Mouse (Mus musculus) C2C12 (cell line): ENCODE measurements at regions not wholly inside any gene's neighbourhood (a gene's known extent, or its start where the extent isn't known, plus 50 kb on each side); places are given as distances from the start of the nearest gene placed in this dataset.

ENCODE experiments used
- H3K27me3 ChIP-seq: one replicate; pipeline ENCODE4 v1.6.1; 2011; ENCODE audit not compliant: control insufficient read depth, insufficient read depth, insufficient read length
- H3K36me3 ChIP-seq: one replicate; pipeline ENCODE4 v1.6.1; 2011; ENCODE audit not compliant: control insufficient read depth, insufficient read depth
- H3K4me3 ChIP-seq: one replicate; pipeline ENCODE4 v1.5.1; 2011; ENCODE audit warnings: mild to moderate bottlenecking, control low read depth; ENCODE audit not compliant: poor library complexity, insufficient read depth, severe bottlenecking
- H3K79me2 ChIP-seq: one replicate; pipeline ENCODE4 v1.6.1; 2011; ENCODE audit not compliant: control insufficient read depth, insufficient read depth
- H3K79me3 ChIP-seq: one replicate; pipeline ENCODE4 v1.6.1; 2011; ENCODE audit warnings: low read depth, control low read depth
- H3ac ChIP-seq: one replicate; pipeline ENCODE3; 2011; ENCODE audit warnings: low read depth; ENCODE audit not compliant: control insufficient read depth, insufficient read length
- CEBPB ChIP-seq: IDR thresholded peaks from one replicate; pipeline ENCODE4 v1.6.1; 2011; ENCODE audit warnings: low read depth, mild to moderate bottlenecking, control low read depth, moderate library complexity
- CTCF ChIP-seq: IDR thresholded peaks from one replicate; pipeline ENCODE4 v1.5.1; 2011; ENCODE audit not compliant: control insufficient read depth, insufficient read depth, insufficient read length
- FOSL1 ChIP-seq: IDR thresholded peaks from one replicate; pipeline ENCODE4 v1.8.0; 2011; ENCODE audit warnings: mild to moderate bottlenecking, low read length; ENCODE audit not compliant: poor library complexity, insufficient read depth, severe bottlenecking
- MAX ChIP-seq: IDR thresholded peaks from one replicate; pipeline ENCODE4 v1.6.1; 2011; ENCODE audit warnings: mild to moderate bottlenecking, control low read depth
- MYOD1 ChIP-seq: IDR thresholded peaks from one replicate; pipeline ENCODE4 v1.6.1; 2011; ENCODE audit warnings: low read depth; ENCODE audit not compliant: control insufficient read depth, insufficient read length
- MYOG ChIP-seq: IDR thresholded peaks from one replicate; pipeline ENCODE4 v1.6.1; 2011; ENCODE audit not compliant: control insufficient read depth, insufficient read length; ENCODE audit errors: extremely low read depth
- USF1 ChIP-seq: IDR thresholded peaks from one replicate; pipeline ENCODE4 v1.6.1; 2011; ENCODE audit warnings: low read depth, mild to moderate bottlenecking, control low read depth, moderate library complexity

GRCm38 (mm10) chr9:61829736-61830135 lies 84.6 kb downstream of the Rplp1 start:
- Histone ChIP-seq H3K4me3 (no peak overlapping the region), H3K27me3 (no peaks in the 10 kb centered on the region), H3K79me2 (no peaks in the 10 kb centered on the region), H3K79me3 (no peaks in the 10 kb centered on the region), H3ac (no peak overlapping the region), H3K36me3 (no peaks in the 10 kb centered on the region)
- no peak for TF ChIP-seq CTCF
- TF ChIP-seq MYOG, result no peak

- TF ChIP-seq USF1, result no peak
- TF ChIP-seq FOSL1, result no peak
- TF ChIP-seq CEBPB, result no peak
- no peak for TF ChIP-seq MYOG
- no peak for TF ChIP-seq MYOD1
- no peak for TF ChIP-seq MAX
- TF ChIP-seq CTCF, result no peak
These were observed 85.0 kb downstream of the Rplp1 start for GRCm38 (mm10) chr9:61829301-61829700.

GRCm38 (mm10) chr9:61827721-61828120 lies 86.6 kb downstream of the Rplp1 start:
- no peaks in the 10 kb centered on the region for H3K79me2 ChIP-seq
- no peaks in the 10 kb centered on the region for H3K36me3 ChIP-seq
- H3K4me3 ChIP-seq, result no peak overlapping the region
- H3K79me3 ChIP-seq, result no peaks in the 10 kb centered on the region
- no peaks in the 10 kb centered on the region for H3K27me3 ChIP-seq
- TF ChIP-seq USF1 (no peak), MYOD1 (no peak), FOSL1 (no peak), MAX (no peak), MYOG (no peak), CTCF (no peak), CEBPB (no peak)
- no peak overlapping the region for H3ac ChIP-seq

More at GRCm38 (mm10) chr9:61829301-61829700, 85.0 kb downstream of the Rplp1 start:
- Histone ChIP-seq H3K79me2 (no peaks in the 10 kb centered on the region), H3ac (no peak overlapping the region), H3K79me3 (no peaks in the 10 kb centered on the region), H3K27me3 (no peaks in the 10 kb centered on the region), H3K36me3 (no peaks in the 10 kb centered on the region), H3K4me3 (no peak overlapping the region)

GRCm38 (mm10) chr9:61827014-61827413 lies 87.3 kb downstream of the Rplp1 start:
- Histone ChIP-seq H3ac (no peak overlapping the region), H3K79me2 (no peaks in the 10 kb centered on the region), H3K79me3 (no peaks in the 10 kb centered on the region), H3K4me3 (no peak overlapping the region), H3K27me3 (no peaks in the 10 kb centered on the region), H3K36me3 (no peaks in the 10 kb centered on the region)
- TF ChIP-seq FOSL1, result no peak
- TF ChIP-seq CEBPB, result no peak
- no peak for TF ChIP-seq USF1
- no peak for TF ChIP-seq CTCF
- TF ChIP-seq MYOG, result no peak
- no peak for TF ChIP-seq MYOD1
- TF ChIP-seq MAX, result no peak

- Histone ChIP-seq H3K36me3 (no peaks in the 10 kb centered on the region), H3K79me2 (no peaks in the 10 kb centered on the region), H3ac (no peak overlapping the region), H3K79me3 (no peaks in the 10 kb centered on the region), H3K4me3 (no peak overlapping the region), H3K27me3 (no peaks in the 10 kb centered on the region)
- TF ChIP-seq CEBPB (no peak), CTCF (no peak), USF1 (no peak), MYOG (no peak), MAX (no peak), FOSL1 (no peak), MYOD1 (no peak)
These were observed 87.9 kb downstream of the Rplp1 start for GRCm38 (mm10) chr9:61826415-61826814.

- Histone ChIP-seq H3ac (no peak overlapping the region), H3K79me3 (no peaks in the 10 kb centered on the region), H3K79me2 (no peaks in the 10 kb centered on the region), H3K4me3 (no peak overlapping the region), H3K27me3 (no peaks in the 10 kb centered on the region), H3K36me3 (no peaks in the 10 kb centered on the region)
- TF ChIP-seq MAX (no peak), CEBPB (no peak), USF1 (no peak)
These were observed 88.5 kb downstream of the Rplp1 start for GRCm38 (mm10) chr9:61825804-61826203.
